Mouse (Mus musculus): Measurements from ENCODE around the gene Crkl. TPM values are rescaled to one million over a fixed set of nuclear protein-coding genes. Genes with fewer than 3 reads are reported as not detected.

The Crkl gene
- total and polyA plus RNA-seq, 2 experiments from 2014 or later = 55.4 to 60.5 TPM

DNA sequence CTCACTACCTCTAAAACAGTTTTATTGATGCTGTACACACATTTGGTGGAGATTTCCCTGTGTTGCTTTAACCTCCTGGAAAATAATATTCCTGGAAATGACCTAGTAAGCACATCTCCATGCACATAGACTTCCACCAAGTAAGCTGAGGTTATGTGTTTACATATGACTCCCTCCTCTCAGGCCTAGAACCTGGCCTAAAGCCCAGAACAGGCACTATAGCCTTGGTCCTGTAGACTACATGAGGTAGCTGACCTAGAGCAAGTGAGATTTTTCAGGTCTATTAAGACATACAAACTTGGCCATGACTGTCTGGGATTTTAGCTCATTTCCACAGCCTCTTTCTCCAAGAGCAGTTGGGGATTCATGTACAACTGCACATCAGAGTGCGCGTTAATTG is 58.4 kb downstream of the Crkl start:
- Histone ChIP-seq H3K36me3 (ENCODE audit: insufficient read depth) (peaks cover 26% of the 10 kb centered on the region), H3K4me3 (ENCODE audit: low read depth, low read length) (peak overlapping the region; percentile 61; the same call in 1 of the 2 replicates), H3K27ac (ENCODE audit: low read depth, low read length) (no peak overlapping the region), H3K9me3 (ENCODE audit: low read length) (no peaks in the 10 kb centered on the region), H3K9ac (0 out of 2 replicates have a peak overlapping the region, but pooled peaks have one; percentile 77), H3K27me3 (ENCODE audit: insufficient read depth, low read length) (no peaks in the 10 kb centered on the region), H3K4me2 (ENCODE audit: low read depth) (peak overlapping the region; percentile 70), H3K4me1 (ENCODE audit: insufficient read depth) (peaks cover 12% of the 10 kb centered on the region; the same call in 1 of the 2 replicates)
- TF ChIP-seq CTCF (IDR thresholded peaks at IDR 0.05; ENCODE audit: low read depth) = no peak
- 98% methylated on average over 2 of the region's 2 CpGs for WGBS
- no peak for ATAC-seq
- no peak for DNase-seq

DNA sequence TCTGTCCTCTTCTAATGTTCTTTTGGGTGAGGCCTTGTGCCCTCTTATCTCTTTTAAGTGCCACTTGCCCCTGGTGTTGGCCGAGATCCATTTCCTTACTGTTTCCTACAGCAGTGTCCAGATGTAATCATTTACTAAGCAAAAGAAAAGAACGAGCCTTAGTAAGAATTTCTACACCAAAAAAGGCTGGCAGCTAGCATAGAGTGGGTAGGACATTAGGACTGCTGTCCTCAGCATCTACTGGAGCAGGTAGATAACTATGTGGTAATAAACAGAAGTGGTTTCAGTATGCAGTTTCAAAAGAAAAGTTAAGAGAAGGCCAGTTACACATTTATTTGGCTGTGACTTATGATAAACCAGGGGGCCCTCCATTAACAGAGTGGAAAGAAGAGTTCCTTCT is 58.9 kb downstream of the Crkl start:
- Histone ChIP-seq H3K36me3 (ENCODE audit: insufficient read depth) (peaks cover 30% of the 10 kb centered on the region), H3K27ac (ENCODE audit: low read depth, low read length) (no peak overlapping the region), H3K9ac (no peak overlapping the region), H3K27me3 (ENCODE audit: insufficient read depth, low read length) (no peaks in the 10 kb centered on the region), H3K4me2 (ENCODE audit: low read depth) (no peak overlapping the region), H3K9me3 (ENCODE audit: low read length) (no peaks in the 10 kb centered on the region), H3K4me3 (ENCODE audit: low read depth, low read length) (no peak overlapping the region), H3K4me1 (ENCODE audit: insufficient read depth) (peaks cover 12% of the 10 kb centered on the region; the same call in 1 of the 2 replicates)
- no peak for TF ChIP-seq CTCF (IDR thresholded peaks at IDR 0.05; ENCODE audit: low read depth)
- ATAC-seq (no peak), DNase-seq (no peak)
- WGBS = 91% methylated on average over 2 of the region's 2 CpGs

DNA sequence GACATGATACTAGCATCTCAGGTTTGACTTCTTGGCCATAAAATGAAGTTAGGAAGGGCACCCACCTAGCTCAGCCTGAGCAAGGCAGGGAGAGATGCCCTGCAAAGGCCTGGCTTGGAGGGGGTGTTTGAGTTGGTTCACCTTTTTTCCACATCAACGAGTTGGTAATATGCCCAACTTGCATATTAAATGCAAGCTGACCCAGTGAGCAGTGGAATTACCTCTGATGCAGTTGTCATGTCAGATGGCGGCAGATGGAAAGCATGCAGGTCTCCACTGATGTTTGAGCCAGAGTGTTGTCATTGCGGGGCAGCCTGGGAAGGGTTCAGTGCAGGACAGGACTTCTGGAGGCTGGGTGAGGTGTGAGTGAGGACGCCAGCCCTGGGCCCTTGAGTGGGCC is 59.6 kb downstream of the Crkl start:
- Histone ChIP-seq H3K4me2 (ENCODE audit: low read depth) (no peak overlapping the region), H3K9ac (no peak overlapping the region), H3K27ac (ENCODE audit: low read depth, low read length) (no peak overlapping the region), H3K4me3 (ENCODE audit: low read depth, low read length) (no peak overlapping the region), H3K27me3 (ENCODE audit: insufficient read depth, low read length) (no peaks in the 10 kb centered on the region), H3K4me1 (ENCODE audit: insufficient read depth) (peaks cover 12% of the 10 kb centered on the region; the same call in 1 of the 2 replicates), H3K36me3 (ENCODE audit: insufficient read depth) (peaks cover 37% of the 10 kb centered on the region), H3K9me3 (ENCODE audit: low read length) (no peaks in the 10 kb centered on the region)
- no peak for TF ChIP-seq CTCF (IDR thresholded peaks at IDR 0.05; ENCODE audit: low read depth)
- WGBS = 95% methylated on average over 4 of the region's 4 CpGs
- ATAC-seq (no peak), DNase-seq (no peak)

DNA sequence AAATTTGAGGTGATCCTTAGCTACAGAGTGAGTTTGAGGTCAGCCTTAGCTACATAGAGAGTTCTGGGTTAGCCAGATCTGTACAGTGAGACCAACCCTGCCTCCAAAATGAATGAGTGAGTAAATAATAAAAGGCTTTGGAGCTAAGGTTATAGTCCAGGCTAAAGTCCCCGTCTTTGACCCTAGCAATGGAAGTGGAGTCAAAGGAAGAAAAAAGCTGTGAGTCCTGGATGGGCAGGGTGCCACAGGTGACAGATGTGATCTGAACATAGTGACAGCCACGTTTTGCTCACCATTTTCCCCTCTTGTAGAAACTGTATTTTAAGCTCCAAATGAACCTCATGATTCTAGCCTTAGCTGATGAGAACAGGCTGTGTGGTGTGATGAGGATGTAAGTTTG is 67.1 kb downstream of the Crkl start:
- Histone ChIP-seq H3K9ac (no peak overlapping the region), H3K36me3 (ENCODE audit: insufficient read depth) (peaks cover 87% of the 10 kb centered on the region), H3K4me3 (ENCODE audit: low read depth, low read length) (no peak overlapping the region), H3K4me2 (ENCODE audit: low read depth) (no peak overlapping the region), H3K4me1 (ENCODE audit: insufficient read depth) (no peaks in the 10 kb centered on the region), H3K27ac (ENCODE audit: low read depth, low read length) (no peak overlapping the region), H3K27me3 (ENCODE audit: insufficient read depth, low read length) (no peaks in the 10 kb centered on the region), H3K9me3 (ENCODE audit: low read length) (no peaks in the 10 kb centered on the region)
- no peak for TF ChIP-seq CTCF (IDR thresholded peaks at IDR 0.05; ENCODE audit: low read depth)
- DNase-seq (no peak), ATAC-seq (no peak)
- WGBS = 86% methylated on average over 2 of the region's 2 CpGs

DNA sequence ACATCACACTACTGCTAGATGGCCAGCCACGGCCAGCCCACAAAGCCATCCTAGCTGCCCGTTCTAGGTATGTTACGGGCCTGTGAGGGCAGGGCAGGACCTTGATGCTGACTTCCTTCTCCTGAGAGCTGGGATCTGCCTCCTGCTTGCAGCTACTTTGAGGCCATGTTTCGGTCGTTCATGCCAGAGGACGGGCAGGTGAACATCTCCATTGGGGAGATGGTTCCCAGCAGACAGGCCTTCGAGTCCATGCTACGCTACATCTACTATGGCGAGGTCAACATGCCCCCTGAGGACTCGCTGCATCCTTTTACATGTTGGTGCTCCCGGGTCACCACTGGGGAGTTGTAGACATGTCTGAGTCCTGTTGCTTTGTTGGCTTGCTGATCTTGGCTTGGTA is 72.4 kb downstream of the Crkl start:
- H3K4me1 ChIP-seq (ENCODE audit: insufficient read depth) = no peaks in the 10 kb centered on the region
- 95% methylated on average over 11 of the region's 11 CpGs for WGBS
- no peak overlapping the region for H3K27ac ChIP-seq (ENCODE audit: low read depth, low read length)
- no peaks in the 10 kb centered on the region for H3K27me3 ChIP-seq (ENCODE audit: insufficient read depth, low read length)
- no peak for ATAC-seq
- DNase-seq = no peak
- no peak overlapping the region for H3K4me2 ChIP-seq (ENCODE audit: low read depth)
- H3K36me3 ChIP-seq (ENCODE audit: insufficient read depth) = peaks cover 96% of the 10 kb centered on the region
- H3K4me3 ChIP-seq (ENCODE audit: low read depth, low read length) = no peak overlapping the region
- no peaks in the 10 kb centered on the region for H3K9me3 ChIP-seq (ENCODE audit: low read length)
- H3K9ac ChIP-seq = no peak overlapping the region
- TF ChIP-seq CTCF (IDR thresholded peaks at IDR 0.05; ENCODE audit: low read depth) = no peak

DNA sequence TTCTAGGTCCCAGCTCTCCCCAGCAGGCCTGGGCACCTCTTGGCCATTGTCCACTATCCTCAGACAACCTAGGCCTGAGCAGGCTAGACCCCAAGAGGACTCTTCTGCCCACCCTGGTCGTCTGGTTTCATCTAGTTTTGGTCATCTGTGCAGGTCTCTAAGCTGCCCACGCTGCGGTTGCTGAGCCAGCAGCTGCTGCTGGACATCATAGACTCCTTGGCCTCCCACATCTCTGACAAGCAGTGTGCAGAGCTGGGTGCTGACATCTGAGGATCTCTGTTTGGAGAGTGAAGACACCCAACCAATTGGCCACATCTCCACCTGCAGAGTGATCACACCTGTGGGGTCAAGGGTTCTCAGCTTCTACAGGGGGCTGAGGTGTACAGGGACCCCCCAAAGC is 73.7 kb downstream of the Crkl start:
- H3K9ac ChIP-seq = no peak overlapping the region
- no peak overlapping the region for H3K4me2 ChIP-seq (ENCODE audit: low read depth)
- no peak for TF ChIP-seq CTCF (IDR thresholded peaks at IDR 0.05; ENCODE audit: low read depth)
- H3K27ac ChIP-seq (ENCODE audit: low read depth, low read length) = no peak overlapping the region
- WGBS = 81% methylated on average over 3 of the region's 3 CpGs
- H3K4me3 ChIP-seq (ENCODE audit: low read depth, low read length) = no peak overlapping the region
- ATAC-seq (no peak), DNase-seq (no peak)
- H3K27me3 ChIP-seq (ENCODE audit: insufficient read depth, low read length) = no peaks in the 10 kb centered on the region
- H3K36me3 ChIP-seq (ENCODE audit: insufficient read depth) = peaks cover 83% of the 10 kb centered on the region
- 0 out of 2 replicates have a peak, but pooled peaks cover 7% of the 10 kb centered on the region for H3K4me1 ChIP-seq (ENCODE audit: insufficient read depth)
- H3K9me3 ChIP-seq (ENCODE audit: low read length) = no peaks in the 10 kb centered on the region

DNA sequence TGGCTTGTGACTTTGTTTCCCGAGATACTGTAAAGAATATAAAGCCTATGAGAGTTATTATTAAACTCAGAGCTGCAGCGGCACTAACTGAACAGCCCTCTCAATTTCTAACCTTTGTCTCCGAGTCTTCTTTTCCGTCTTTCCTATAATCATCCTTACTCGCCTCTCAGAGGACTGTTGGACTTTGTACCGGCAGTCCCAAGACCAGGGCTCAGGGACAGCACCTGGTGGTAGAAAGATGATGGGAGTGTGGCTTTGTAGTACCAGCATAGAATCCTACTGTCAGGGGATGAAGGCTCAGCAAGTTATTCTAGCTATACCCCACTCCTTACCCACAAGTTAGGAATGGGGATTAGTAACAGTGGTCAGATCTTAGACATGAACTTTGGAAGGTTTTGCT is 74.4 kb downstream of the Crkl start:
- no peak for ATAC-seq
- 0 out of 2 replicates have a peak overlapping the region, but pooled peaks have one; percentile 10 for H3K9ac ChIP-seq
- H3K9me3 ChIP-seq (ENCODE audit: low read length) = no peaks in the 10 kb centered on the region
- H3K27me3 ChIP-seq (ENCODE audit: insufficient read depth, low read length) = no peaks in the 10 kb centered on the region
- 93% methylated on average over 6 of the region's 6 CpGs for WGBS
- TF ChIP-seq CTCF (IDR thresholded peaks at IDR 0.05; ENCODE audit: low read depth) = no peak
- 0 out of 2 replicates have a peak, but pooled peaks cover 7% of the 10 kb centered on the region for H3K4me1 ChIP-seq (ENCODE audit: insufficient read depth)
- no peak overlapping the region for H3K27ac ChIP-seq (ENCODE audit: low read depth, low read length)
- H3K4me2 ChIP-seq (ENCODE audit: low read depth) = no peak overlapping the region
- H3K36me3 ChIP-seq (ENCODE audit: insufficient read depth) = peaks cover 76% of the 10 kb centered on the region
- no peak for DNase-seq
- no peak overlapping the region for H3K4me3 ChIP-seq (ENCODE audit: low read depth, low read length)

All from forebrain, postnatal 0 days (tissue).